Mouse (Mus musculus): ENCODE results near the gene Barhl2. TPM values are rescaled to one million over a fixed set of nuclear protein-coding genes. Genes with fewer than 3 reads are reported as not detected.

The Barhl2 gene
- 7.0 and 7.9 TPM in 2 replicates for polyA plus RNA-seq (2014; fragmentation: Nextera tagmentation; extraction: Ambion mirVana)

DNA sequence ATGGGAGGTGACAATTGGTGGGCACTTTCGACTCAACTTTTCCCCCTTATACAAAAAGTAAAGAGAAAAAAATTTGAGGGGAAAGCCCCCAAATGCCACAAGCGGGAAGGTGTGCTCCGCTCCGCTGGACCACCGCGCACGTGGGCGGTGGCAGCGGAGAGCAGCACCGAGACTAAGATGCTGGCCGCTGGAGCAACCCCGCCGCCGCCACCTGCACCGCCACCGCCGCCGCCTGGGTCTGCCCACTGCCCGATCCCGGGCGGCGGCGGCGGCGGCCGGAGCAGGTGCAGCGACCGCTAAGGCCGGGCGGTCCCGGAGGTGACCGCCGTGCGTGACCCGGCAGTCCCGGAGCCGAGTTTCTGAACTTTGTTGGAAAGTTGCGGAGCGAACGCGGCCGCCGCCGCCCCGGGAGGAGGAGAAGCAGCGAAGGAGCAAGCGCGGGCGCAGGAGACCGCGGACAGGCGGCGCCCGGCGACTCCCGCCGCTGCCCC lies at the start of gene Barhl2:
Barhl2 (minus strand) TSS at position 181 of the 491 bp plus-strand sequence.
- no peaks in the 10 kb centered on the region for H3K9me3 ChIP-seq (ENCODE audit: control insufficient read depth, low read length)
- H3K4me3 ChIP-seq (ENCODE audit: low read depth, low read length): peak within 1 kb of the TSS; percentile 54
- no peaks in the 10 kb centered on the region for H3K36me3 ChIP-seq (ENCODE audit: control insufficient read depth, insufficient read depth, low read length)
- peak within 1 kb of the TSS; percentile 59 for H3K9ac ChIP-seq (ENCODE audit: low read length)
- WGBS: under 1% methylated on average over 48 of the region's 57 CpGs
- DNase-seq (ENCODE audit: low spot score) (no peak), ATAC-seq (replicated peaks; ENCODE audit: low FRiP score) (peak; percentile 40)
- peaks cover 89% of the 10 kb centered on the region for H3K27me3 ChIP-seq (ENCODE audit: control insufficient read depth, insufficient read depth, low read length)
- H3K4me1 ChIP-seq (replicated peaks; ENCODE audit: control insufficient read depth, insufficient read depth, low read length): peaks cover 21% of the 10 kb centered on the region; the same call in 1 of the 2 replicates
- peak within 1 kb of the TSS; percentile 94 for H3K4me2 ChIP-seq (ENCODE audit: low read depth, low read length, severe bottlenecking)
- H3K27ac ChIP-seq (ENCODE audit: low read depth, low read length): peak within 1 kb of the TSS; percentile 50

DNA sequence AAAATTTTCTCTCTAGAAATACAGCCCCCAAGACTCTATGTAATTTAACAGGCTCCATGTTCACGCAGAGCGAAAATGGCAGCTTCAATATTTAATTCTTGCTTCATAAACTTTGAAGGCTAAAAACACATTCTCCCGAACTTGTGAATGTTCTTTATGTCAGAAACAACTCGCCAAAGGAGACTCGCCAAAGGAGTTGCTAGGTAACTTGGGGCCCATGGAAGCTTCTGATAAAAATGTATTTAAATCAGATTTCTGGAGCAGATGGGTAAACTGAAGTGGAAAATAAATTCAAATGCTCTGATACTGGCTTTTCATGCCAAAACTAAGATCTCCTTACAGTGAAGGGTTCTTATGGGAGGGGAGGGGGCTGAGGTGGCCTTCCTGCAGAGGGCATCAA lies 48.1 kb upstream of the Barhl2 start:
- Histone ChIP-seq H3K4me2 (ENCODE audit: low read depth, low read length, severe bottlenecking) (no peak overlapping the region), H3K27ac (ENCODE audit: low read depth, low read length) (no peak overlapping the region), H3K9ac (ENCODE audit: low read length) (no peak overlapping the region), H3K36me3 (ENCODE audit: control insufficient read depth, insufficient read depth, low read length) (no peaks in the 10 kb centered on the region), H3K9me3 (ENCODE audit: control insufficient read depth, low read length) (no peaks in the 10 kb centered on the region), H3K4me3 (ENCODE audit: low read depth, low read length) (no peak overlapping the region), H3K4me1 (replicated peaks; ENCODE audit: control insufficient read depth, insufficient read depth, low read length) (peaks cover 2% of the 10 kb centered on the region; the same call in 1 of the 2 replicates), H3K27me3 (ENCODE audit: control insufficient read depth, insufficient read depth, low read length) (no peaks in the 10 kb centered on the region)
- 92% methylated on average over 5 of the region's 5 CpGs for WGBS
- DNase-seq (ENCODE audit: low spot score) (no peak), ATAC-seq (replicated peaks; ENCODE audit: low FRiP score) (no peak)

DNA sequence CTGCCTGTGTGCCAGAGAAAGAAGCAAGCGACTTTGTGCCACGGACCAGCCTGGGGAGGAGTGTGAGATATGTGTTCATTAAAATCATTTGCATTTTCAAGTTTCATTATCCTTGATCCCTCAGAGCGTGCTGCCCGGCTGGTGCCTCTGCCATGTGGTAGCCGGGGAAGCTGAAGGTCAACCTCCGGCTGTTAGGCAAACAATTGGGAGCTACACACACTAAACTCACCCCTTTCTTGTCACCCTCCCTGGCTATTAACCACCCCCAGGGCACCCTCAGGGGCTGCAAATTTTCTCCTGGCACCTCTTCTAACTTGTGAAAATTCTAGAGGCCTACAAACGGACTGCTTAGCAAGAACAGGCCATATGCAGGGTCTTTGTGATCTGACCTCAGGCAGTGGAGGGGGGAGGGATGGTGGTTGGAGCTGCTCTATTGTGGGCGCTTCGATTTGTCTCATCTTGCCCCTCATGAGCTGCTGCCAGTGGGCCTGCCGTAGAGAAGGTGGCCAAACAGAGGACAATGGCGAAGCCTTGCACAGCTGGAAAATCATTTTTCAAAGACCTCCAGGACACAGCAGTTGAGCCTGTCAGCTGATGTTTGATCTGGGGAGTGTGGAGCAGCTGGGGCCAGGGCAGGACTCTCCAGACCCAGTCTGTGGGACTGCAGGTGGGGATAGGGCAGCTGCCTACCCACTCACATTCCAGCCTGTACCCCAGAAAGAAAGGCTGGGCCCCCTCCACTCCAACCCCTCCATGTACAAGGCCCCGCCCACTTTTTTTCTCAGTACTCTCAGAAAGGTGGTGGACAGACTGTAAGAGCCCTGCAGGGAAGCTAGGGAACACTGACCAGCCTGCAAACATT lies 44.9 kb upstream of the Barhl2 start:
- peak; percentile 55 for DNase-seq (ENCODE audit: low spot score)
- WGBS: 49% methylated on average over 12 of the region's 12 CpGs
- no peak overlapping the region for H3K4me3 ChIP-seq (ENCODE audit: low read depth, low read length)

GRCm38 (mm10) chr5:106502271-106502670 lies 44.3 kb upstream of the Barhl2 start:
- Histone ChIP-seq H3K27me3 (ENCODE audit: control insufficient read depth, insufficient read depth, low read length) (no peaks in the 10 kb centered on the region), H3K9ac (ENCODE audit: low read length) (no peak overlapping the region), H3K27ac (ENCODE audit: low read depth, low read length) (no peak overlapping the region), H3K4me2 (ENCODE audit: low read depth, low read length, severe bottlenecking) (no peak overlapping the region), H3K36me3 (ENCODE audit: control insufficient read depth, insufficient read depth, low read length) (no peaks in the 10 kb centered on the region), H3K4me3 (ENCODE audit: low read depth, low read length) (no peak overlapping the region), H3K4me1 (replicated peaks; ENCODE audit: control insufficient read depth, insufficient read depth, low read length) (peaks cover 4% of the 10 kb centered on the region; the same call in 1 of the 2 replicates), H3K9me3 (ENCODE audit: control insufficient read depth, low read length) (no peaks in the 10 kb centered on the region)
- DNase-seq (ENCODE audit: low spot score) (no peak), ATAC-seq (replicated peaks; ENCODE audit: low FRiP score) (no peak)
- 87% methylated on average over 5 of the region's 7 CpGs for WGBS

More for the DNA sequence above, 44.9 kb upstream of the Barhl2 start:
- Histone ChIP-seq H3K4me2 (ENCODE audit: low read depth, low read length, severe bottlenecking) (no peak overlapping the region), H3K27me3 (ENCODE audit: control insufficient read depth, insufficient read depth, low read length) (no peaks in the 10 kb centered on the region), H3K36me3 (ENCODE audit: control insufficient read depth, insufficient read depth, low read length) (no peaks in the 10 kb centered on the region), H3K27ac (ENCODE audit: low read depth, low read length) (no peak overlapping the region), H3K9ac (ENCODE audit: low read length) (no peak overlapping the region), H3K4me1 (replicated peaks; ENCODE audit: control insufficient read depth, insufficient read depth, low read length) (peaks cover 4% of the 10 kb centered on the region; the same call in 1 of the 2 replicates), H3K9me3 (ENCODE audit: control insufficient read depth, low read length) (no peaks in the 10 kb centered on the region)
- ATAC-seq (replicated peaks; ENCODE audit: low FRiP score): peak; percentile 74

GRCm38 (mm10) chr5:106491771-106492170 lies 33.8 kb upstream of the Barhl2 start:
- ATAC-seq (replicated peaks; ENCODE audit: low FRiP score): no peak
- WGBS: 55% methylated on average over 8 of the region's 8 CpGs
- Histone ChIP-seq H3K4me1 (replicated peaks; ENCODE audit: control insufficient read depth, insufficient read depth, low read length) (no peaks in the 10 kb centered on the region), H3K9me3 (ENCODE audit: control insufficient read depth, low read length) (no peaks in the 10 kb centered on the region), H3K27ac (ENCODE audit: low read depth, low read length) (no peak overlapping the region), H3K27me3 (ENCODE audit: control insufficient read depth, insufficient read depth, low read length) (no peaks in the 10 kb centered on the region), H3K36me3 (ENCODE audit: control insufficient read depth, insufficient read depth, low read length) (no peaks in the 10 kb centered on the region), H3K9ac (ENCODE audit: low read length) (no peak overlapping the region), H3K4me3 (ENCODE audit: low read depth, low read length) (no peak overlapping the region), H3K4me2 (ENCODE audit: low read depth, low read length, severe bottlenecking) (no peak overlapping the region)
- DNase-seq (ENCODE audit: low spot score): peak; percentile 17

DNA sequence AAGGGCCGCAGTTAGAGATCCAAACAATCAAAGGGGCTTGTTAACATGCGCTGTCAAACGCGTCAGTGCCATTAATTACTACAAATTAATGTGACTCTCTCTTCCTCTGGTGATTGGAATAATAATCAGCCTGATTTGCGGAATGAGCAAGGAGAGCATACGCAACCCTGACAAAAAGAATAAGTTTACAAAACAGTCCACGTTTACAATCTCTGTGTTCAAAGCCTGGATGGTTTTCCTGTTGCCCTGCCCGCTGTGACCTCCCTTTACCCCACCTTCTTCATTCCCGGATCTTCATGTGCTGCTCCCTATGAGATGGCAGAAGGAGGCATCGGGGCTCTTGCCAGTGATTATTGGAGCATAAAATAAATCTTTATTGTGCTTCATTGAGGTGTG lies 14.1 kb upstream of the Barhl2 start:
- H3K36me3 ChIP-seq (ENCODE audit: control insufficient read depth, insufficient read depth, low read length): no peaks in the 10 kb centered on the region
- H3K9ac ChIP-seq (ENCODE audit: low read length): no peak overlapping the region
- H3K27ac ChIP-seq (ENCODE audit: low read depth, low read length): no peak overlapping the region
- H3K4me2 ChIP-seq (ENCODE audit: low read depth, low read length, severe bottlenecking): 0 out of 2 replicates have a peak overlapping the region, but pooled peaks have one; percentile 16
- H3K4me1 ChIP-seq (replicated peaks; ENCODE audit: control insufficient read depth, insufficient read depth, low read length): peaks cover 24% of the 10 kb centered on the region
- ATAC-seq (replicated peaks; ENCODE audit: low FRiP score) (peak; percentile 28), DNase-seq (ENCODE audit: low spot score) (no peak)
- 1% methylated on average over 10 of the region's 10 CpGs for WGBS
- peaks cover 48% of the 10 kb centered on the region for H3K27me3 ChIP-seq (ENCODE audit: control insufficient read depth, insufficient read depth, low read length)
- H3K9me3 ChIP-seq (ENCODE audit: control insufficient read depth, low read length): no peaks in the 10 kb centered on the region
- no peak overlapping the region for H3K4me3 ChIP-seq (ENCODE audit: low read depth, low read length)

- peaks cover 26% of the 10 kb centered on the region for H3K4me1 ChIP-seq (replicated peaks; ENCODE audit: control insufficient read depth, insufficient read depth, low read length)
- H3K4me2 ChIP-seq (ENCODE audit: low read depth, low read length, severe bottlenecking): peak overlapping the region; percentile 56; the same call in 1 of the 2 replicates
- whole genome bisulfite sequencing: 4% methylated on average over 13 of the region's 13 CpGs
- H3K9me3 ChIP-seq (ENCODE audit: control insufficient read depth, low read length): no peaks in the 10 kb centered on the region
- no peak overlapping the region for H3K4me3 ChIP-seq (ENCODE audit: low read depth, low read length)
- DNase-seq (ENCODE audit: low spot score) (peak; percentile 44), ATAC-seq (replicated peaks; ENCODE audit: low FRiP score) (no peak; the same call in 1 of the 2 replicates)
- no peak overlapping the region for H3K9ac ChIP-seq (ENCODE audit: low read length)
- no peaks in the 10 kb centered on the region for H3K36me3 ChIP-seq (ENCODE audit: control insufficient read depth, insufficient read depth, low read length)
- H3K27ac ChIP-seq (ENCODE audit: low read depth, low read length): no peak overlapping the region
- H3K27me3 ChIP-seq (ENCODE audit: control insufficient read depth, insufficient read depth, low read length): peaks cover 54% of the 10 kb centered on the region
Measured at GRCm38 (mm10) chr5:106471235-106472104, 13.5 kb upstream of the Barhl2 start.

DNA sequence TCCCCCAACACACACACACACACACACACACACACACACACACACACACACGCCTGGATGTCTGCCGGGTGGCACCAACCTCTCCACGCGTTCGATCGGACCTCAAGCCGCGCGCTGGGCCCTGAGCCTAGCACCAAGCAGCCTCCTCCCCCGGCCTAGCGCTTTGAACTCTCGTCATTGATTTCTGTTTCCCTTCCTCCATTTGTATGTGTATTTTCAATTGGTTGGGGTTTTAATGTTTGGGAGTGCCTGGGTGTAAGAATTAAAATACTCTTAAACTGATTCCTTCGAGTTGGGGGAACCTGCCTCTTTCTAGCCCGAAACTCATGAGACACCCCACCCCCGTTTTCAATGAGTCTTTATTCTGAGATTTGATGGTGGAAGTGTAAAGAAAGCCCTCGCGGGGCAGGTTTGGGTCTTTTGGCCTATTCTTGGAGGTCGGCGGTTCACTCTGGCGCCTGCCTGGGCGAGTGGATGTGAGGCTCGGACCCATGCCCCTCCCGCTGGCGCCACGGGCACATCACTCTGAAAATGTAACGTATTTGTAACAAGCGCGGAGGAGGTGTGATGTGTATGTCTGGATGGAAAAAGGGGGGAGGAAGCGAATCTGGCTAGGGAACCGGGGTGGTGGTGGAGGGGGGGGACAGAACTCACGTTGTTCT lies 7.3 kb upstream of the Barhl2 start:
- peak overlapping the region; percentile 16; the same call in 1 of the 2 replicates for H3K4me3 ChIP-seq (ENCODE audit: low read depth, low read length)
- 1% methylated on average over 31 of the region's 31 CpGs for WGBS
- peak overlapping the region; percentile 43; the same call in 1 of the 2 replicates for H3K4me2 ChIP-seq (ENCODE audit: low read depth, low read length, severe bottlenecking)
- H3K27me3 ChIP-seq (ENCODE audit: control insufficient read depth, insufficient read depth, low read length): peaks cover 87% of the 10 kb centered on the region
- no peaks in the 10 kb centered on the region for H3K9me3 ChIP-seq (ENCODE audit: control insufficient read depth, low read length)
- ATAC-seq (replicated peaks; ENCODE audit: low FRiP score) (no peak), DNase-seq (ENCODE audit: low spot score) (peak; percentile 60)
- H3K4me1 ChIP-seq (replicated peaks; ENCODE audit: control insufficient read depth, insufficient read depth, low read length): peaks cover 28% of the 10 kb centered on the region
- H3K9ac ChIP-seq (ENCODE audit: low read length): peak overlapping the region; percentile 12; the same call in 1 of the 2 replicates
- H3K36me3 ChIP-seq (ENCODE audit: control insufficient read depth, insufficient read depth, low read length): no peaks in the 10 kb centered on the region
- H3K27ac ChIP-seq (ENCODE audit: low read depth, low read length): no peak overlapping the region
